Mouse (Mus musculus) cerebellum, adult 11 months (tissue): Measurements from ENCODE around the gene Lif.

Experiments
- DNase-seq: peaks from one replicate; pipeline ENCODE4 v3.0.0; 2022

The Lif gene

GRCm38 (mm10) chr11:4299735-4300474 is 42.5 kb downstream of the Lif start:
- no peak for DNase-seq

- DNase-seq: no peak
Measured at GRCm38 (mm10) chr11:4300683-4301082, 43.3 kb downstream of the Lif start.

GRCm38 (mm10) chr11:4302363-4302913 is 45.1 kb downstream of the Lif start:
- DNase-seq: no peak

- no peak for DNase-seq
Measured at GRCm38 (mm10) chr11:4303033-4303432, 45.7 kb downstream of the Lif start.

- DNase-seq: no peak
Measured at GRCm38 (mm10) chr11:4304203-4304602, 46.8 kb downstream of the Lif start.

GRCm38 (mm10) chr11:4305090-4305489 is 47.7 kb downstream of the Lif start:
- DNase-seq: no peak

- DNase-seq: no peak
Measured at GRCm38 (mm10) chr11:4306086-4306485, 48.7 kb downstream of the Lif start.

- DNase-seq: no peak
Measured at GRCm38 (mm10) chr11:4308060-4308513, 50.7 kb downstream of the Lif start.

- peak; percentile 18 for DNase-seq
Measured at GRCm38 (mm10) chr11:4308514-4309450, 51.4 kb downstream of the Lif start.

- DNase-seq: no peak
Measured at GRCm38 (mm10) chr11:4309613-4310012, 52.3 kb downstream of the Lif start.

- DNase-seq: no peak
Measured at GRCm38 (mm10) chr11:4310324-4310723, 53.0 kb downstream of the Lif start.

- DNase-seq: no peak
Measured at GRCm38 (mm10) chr11:4312180-4312579, 54.8 kb downstream of the Lif start.

- DNase-seq: no peak
Measured at GRCm38 (mm10) chr11:4317287-4317686, 59.9 kb downstream of the Lif start.

- DNase-seq: no peak
Measured at GRCm38 (mm10) chr11:4318011-4318410, 60.7 kb downstream of the Lif start.

GRCm38 (mm10) chr11:4319212-4319955 is 62.0 kb downstream of the Lif start:
- no peak for DNase-seq

GRCm38 (mm10) chr11:4320876-4321275 is 63.5 kb downstream of the Lif start:
- no peak for DNase-seq
